Mouse (Mus musculus): Measurements from ENCODE around the gene Smurf2.

Smurf2 gene

GRCm38 (mm10) chr11:106907253-106907652, 13.3 kb downstream of the Smurf2 start:
- no peak for DNase-seq (ENCODE audit: low read depth, low spot score)

- no peak for DNase-seq (ENCODE audit: low read depth, low spot score)
Measured at GRCm38 (mm10) chr11:106905707-106906106, 14.8 kb downstream of the Smurf2 start.

- no peak for DNase-seq (ENCODE audit: low read depth, low spot score)
Measured at GRCm38 (mm10) chr11:106899804-106900203, 20.7 kb downstream of the Smurf2 start.

- DNase-seq (ENCODE audit: low read depth, low spot score), result no peak
Measured at GRCm38 (mm10) chr11:106896561-106897168, 23.9 kb downstream of the Smurf2 start.

- no peak for DNase-seq (ENCODE audit: low read depth, low spot score)
Measured at GRCm38 (mm10) chr11:106883656-106884055, 36.9 kb downstream of the Smurf2 start.

- DNase-seq (ENCODE audit: low read depth, low spot score), result no peak
Measured at GRCm38 (mm10) chr11:106872650-106873049, 47.9 kb downstream of the Smurf2 start.

- peak; percentile 2 for DNase-seq (ENCODE audit: low read depth, low spot score)
Measured at GRCm38 (mm10) chr11:106851438-106851837, 69.1 kb downstream of the Smurf2 start.

- no peak for DNase-seq (ENCODE audit: low read depth, low spot score)
Measured at GRCm38 (mm10) chr11:106842002-106842401, 78.5 kb downstream of the Smurf2 start.

GRCm38 (mm10) chr11:106828079-106828478, 92.4 kb downstream of the Smurf2 start:
- DNase-seq (ENCODE audit: low read depth, low spot score), result no peak

- no peak for DNase-seq (ENCODE audit: low read depth, low spot score)
Measured at GRCm38 (mm10) chr11:106824403-106824802, 96.1 kb downstream of the Smurf2 start.

GRCm38 (mm10) chr11:106823741-106824140, 96.8 kb downstream of the Smurf2 start:
- no peak for DNase-seq (ENCODE audit: low read depth, low spot score)

- DNase-seq (ENCODE audit: low read depth, low spot score), result no peak
Measured at GRCm38 (mm10) chr11:106822911-106823310, 97.6 kb downstream of the Smurf2 start.

- DNase-seq (ENCODE audit: low read depth, low spot score), result no peak
Measured at GRCm38 (mm10) chr11:106822491-106822890, 98.0 kb downstream of the Smurf2 start.

GRCm38 (mm10) chr11:106821397-106821796, 99.1 kb downstream of the Smurf2 start:
- DNase-seq (ENCODE audit: low read depth, low spot score), result no peak

- DNase-seq (ENCODE audit: low read depth, low spot score), result no peak
Measured at GRCm38 (mm10) chr11:106820972-106821371, 99.5 kb downstream of the Smurf2 start.

- DNase-seq (ENCODE audit: low read depth, low spot score), result no peak
Measured at GRCm38 (mm10) chr11:106820252-106820651, 100.3 kb downstream of the Smurf2 start.

GRCm38 (mm10) chr11:106819595-106819994, 100.9 kb downstream of the Smurf2 start:
- no peak for DNase-seq (ENCODE audit: low read depth, low spot score)

- DNase-seq (ENCODE audit: low read depth, low spot score), result no peak
Measured at GRCm38 (mm10) chr11:106818341-106818740, 102.2 kb downstream of the Smurf2 start.

GRCm38 (mm10) chr11:106817808-106818207, 102.7 kb downstream of the Smurf2 start:
- DNase-seq (ENCODE audit: low read depth, low spot score), result no peak

- DNase-seq (ENCODE audit: low read depth, low spot score), result no peak
Measured at GRCm38 (mm10) chr11:106817156-106817555, 103.4 kb downstream of the Smurf2 start.

GRCm38 (mm10) chr11:106816316-106816715, 104.2 kb downstream of the Smurf2 start:
- no peak for DNase-seq (ENCODE audit: low read depth, low spot score)

- no peak for DNase-seq (ENCODE audit: low read depth, low spot score)
Measured at GRCm38 (mm10) chr11:106815761-106816160, 104.8 kb downstream of the Smurf2 start.

GRCm38 (mm10) chr11:106815331-106815730, 105.2 kb downstream of the Smurf2 start:
- no peak for DNase-seq (ENCODE audit: low read depth, low spot score)

Measured in embryo, embryonic 11.5 days (tissue).